Mouse (Mus musculus) stomach, adult 2 months (tissue): ENCODE data around the gene Inpp5e. TPM values are rescaled to one million over a fixed set of nuclear protein-coding genes. Genes with fewer than 3 reads are reported as not detected.

Source experiments
- polyA plus RNA-seq: library from polyadenylated mRNA; depleted of rRNA; stranded (reverse); fragments of >200 nt; gene quantifications from 2 replicates; pipeline ENCODE4 v1.2.3, GENCODE M21; 2012; rRNA removed

The Inpp5e gene
- 7.3 and 11.0 TPM in 2 replicates for polyA plus RNA-seq

GRCm38 (mm10) chr2:26408515-26409356 lies at the start of gene Inpp5e:
Inpp5e (minus strand) TSS chr2:26409203.

GRCm38 (mm10) chr2:26444946-26445665 lies 36.1 kb upstream of the Inpp5e start, which contains the start of gene Sec16a:
Sec16a (minus strand) TSS chr2:26445216.

DNA sequence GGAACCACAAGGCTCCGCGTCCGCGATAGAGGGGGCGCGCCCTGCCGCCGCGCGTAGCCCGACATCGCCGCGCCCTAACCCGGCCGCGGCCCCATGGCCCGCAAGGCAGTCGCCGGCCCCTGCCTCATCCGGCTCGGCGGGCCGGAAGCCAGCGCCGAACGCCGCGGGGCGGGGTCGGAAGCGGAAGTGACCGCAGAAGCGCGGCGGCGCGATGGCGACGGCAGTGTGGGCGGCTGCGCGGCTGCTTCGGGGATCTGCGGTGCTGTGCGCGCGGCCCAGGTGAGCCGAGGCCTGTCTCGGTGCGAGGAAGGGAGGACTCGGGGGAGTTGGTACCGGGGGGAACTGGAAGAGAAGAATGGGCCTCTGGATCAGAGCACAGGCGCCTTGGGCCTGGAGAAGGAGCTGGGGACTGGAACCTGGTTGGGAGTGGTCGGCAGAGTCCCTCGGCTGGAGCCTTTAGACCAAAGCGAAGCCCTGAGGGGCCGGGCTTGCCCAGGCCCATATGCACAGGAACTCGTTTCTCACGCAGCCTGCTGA lies 19.8 kb downstream of the Inpp5e start, which contains the start of the genes Entr1 and Pmpca:
Gene Entr1, minus strand, starts transcription at position 163 of the 537 bp plus-strand sequence.
Gene Pmpca, plus strand, starts transcription at position 186 of the 537 bp plus-strand sequence.

DNA sequence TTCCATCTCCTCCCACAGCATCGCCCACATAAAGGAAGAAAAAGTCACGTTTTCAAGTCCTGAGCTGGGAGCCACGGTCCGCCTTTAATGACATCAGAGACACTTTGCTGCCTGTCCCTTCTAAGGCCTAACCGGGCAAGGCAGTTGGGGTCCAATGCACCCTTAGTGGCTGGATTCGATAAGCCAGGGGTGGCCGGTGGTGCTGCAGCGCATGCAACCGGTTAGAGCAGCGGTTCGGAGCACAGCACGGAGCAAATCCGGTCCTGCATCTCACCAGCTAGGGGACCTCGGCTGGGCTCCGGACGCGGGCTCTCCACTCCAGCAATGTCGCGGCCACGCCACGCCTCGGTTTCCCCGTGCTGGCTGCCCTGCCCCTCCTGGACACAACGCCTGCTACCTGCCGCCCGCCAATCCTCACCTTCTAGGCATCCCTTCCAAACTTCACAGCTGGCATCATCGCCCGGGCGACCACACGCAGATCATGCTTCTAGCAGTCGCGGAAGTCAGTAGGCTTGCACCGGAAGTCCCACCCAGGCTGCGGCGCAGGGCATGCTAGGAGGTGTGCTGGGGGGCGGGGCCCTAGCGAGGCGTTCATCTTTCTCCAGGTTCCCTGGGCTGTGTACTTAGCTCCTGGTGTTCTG lies 28.8 kb downstream of the Inpp5e start, which contains the start of gene Snapc4:
Gene Snapc4, minus strand, starts transcription at position 523 of the 641 bp plus-strand sequence.

DNA sequence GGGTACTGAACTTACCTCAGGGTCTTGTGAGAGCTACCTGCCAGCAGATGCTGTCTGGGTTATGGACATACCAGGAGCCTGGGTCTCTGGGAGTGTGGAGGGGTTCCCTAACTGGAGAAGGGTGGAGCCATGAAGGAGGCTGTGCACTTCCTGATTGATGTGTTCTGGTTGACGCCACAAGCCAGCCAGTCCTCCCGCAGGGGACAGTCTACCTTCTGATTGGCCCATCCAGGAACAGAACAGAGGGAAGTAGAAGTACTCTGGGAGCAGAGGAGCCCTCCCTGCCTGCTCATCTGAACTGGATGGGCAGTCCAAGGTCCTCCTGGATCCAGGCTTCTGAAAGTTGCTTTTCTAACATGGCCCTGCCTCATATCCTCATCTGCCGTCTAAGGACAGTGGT lies 48.2 kb downstream of the Inpp5e start, which contains the start of gene Card9:
Gene Card9, minus strand, starts transcription at position 147 of the 400 bp plus-strand sequence.

DNA sequence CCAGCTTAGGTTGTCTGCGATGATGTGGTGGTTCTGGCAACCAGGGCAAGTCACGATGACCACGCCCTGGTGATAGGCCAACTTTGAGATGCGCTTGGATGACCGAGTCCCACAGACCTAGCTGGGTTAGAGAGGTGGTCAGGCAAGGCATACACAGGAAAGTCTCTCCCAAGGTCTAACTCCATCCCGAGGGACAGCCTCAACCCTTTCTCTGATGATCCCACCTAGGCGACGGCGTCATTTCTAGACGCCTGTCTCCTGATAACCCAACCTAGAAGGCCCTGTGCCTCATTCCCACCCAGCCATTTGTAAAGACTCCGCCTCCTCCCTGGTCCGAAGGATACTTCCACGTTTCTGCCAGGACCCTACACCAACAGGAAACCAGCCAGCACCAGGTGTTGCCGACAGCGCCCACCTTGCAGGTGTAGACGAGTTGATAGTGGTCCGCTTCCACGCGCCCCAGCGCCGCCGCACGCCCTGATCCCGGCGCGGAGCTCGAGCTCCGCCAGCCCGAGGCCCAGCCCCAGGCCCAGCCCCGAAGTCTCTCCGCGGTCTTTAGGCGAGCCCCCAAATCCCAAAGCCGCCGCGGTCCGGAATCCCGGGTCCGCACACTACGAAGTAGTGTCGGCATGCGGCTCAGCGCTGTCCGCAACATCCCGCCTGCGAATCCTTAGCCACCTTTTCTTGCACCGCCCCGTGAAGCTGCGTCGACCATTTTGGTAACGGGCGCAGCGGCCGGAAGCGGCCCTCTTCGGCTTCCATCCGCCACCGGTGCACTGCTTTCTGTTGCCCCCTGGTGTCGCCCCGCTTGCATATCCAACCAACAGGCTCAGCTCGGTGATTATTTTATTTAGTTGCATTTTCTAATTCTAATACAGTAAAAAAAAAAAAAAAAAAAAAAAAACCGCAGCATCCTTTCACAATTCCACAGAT lies 57.4 kb downstream of the Inpp5e start, which contains the start of gene Dnlz:
Gene Dnlz, minus strand, starts transcription at position 753 of the 933 bp plus-strand sequence.

Other genes starting within 250 kb of the Inpp5e start
- gene Lhx3, start 200.9 kb downstream of the Inpp5e start, polyA plus RNA-seq: 0.11 and 0.25 TPM in 2 replicates
- 7.0 and 9.2 TPM in 2 replicates for gene Qsox2, start 171.7 kb downstream of the Inpp5e start, polyA plus RNA-seq
- 0.48 and 0.97 TPM in 2 replicates for gene Ccdc187, start 114.6 kb downstream of the Inpp5e start, polyA plus RNA-seq
- gene Gpsm1, start 93.7 kb downstream of the Inpp5e start, polyA plus RNA-seq: 11.7 and 17.3 TPM in 2 replicates
- 15.0 and 20.4 TPM in 2 replicates for gene Dnlz, start 57.1 kb downstream of the Inpp5e start, polyA plus RNA-seq
- gene Card9, start 48.3 kb downstream of the Inpp5e start, polyA plus RNA-seq: 2.2 and 3.2 TPM in 2 replicates
- gene Snapc4, start 28.6 kb downstream of the Inpp5e start, polyA plus RNA-seq: 18.8 and 20.6 TPM in 2 replicates
- gene Entr1, start 19.9 kb downstream of the Inpp5e start, polyA plus RNA-seq: 29.6 and 29.9 TPM in 2 replicates
- 11.5 and 16.4 TPM in 2 replicates for gene Pmpca, start 19.9 kb downstream of the Inpp5e start, polyA plus RNA-seq
- gene Sec16a, start 36.0 kb upstream of the Inpp5e start, polyA plus RNA-seq: 37.5 and 46.3 TPM in 2 replicates
- 10.8 and 17.6 TPM in 2 replicates for gene Notch1, start 107.5 kb upstream of the Inpp5e start, polyA plus RNA-seq
- gene Egfl7, start 170.8 kb upstream of the Inpp5e start, polyA plus RNA-seq: 132 and 149 TPM in 2 replicates
- gene Gm20532, start 177.4 kb upstream of the Inpp5e start, polyA plus RNA-seq: not detected in 2 replicates
- gene Agpat2, start 195.2 kb upstream of the Inpp5e start, polyA plus RNA-seq: 99.1 and 128 TPM in 2 replicates
- gene Fam69b, start 219.3 kb upstream of the Inpp5e start, polyA plus RNA-seq: 8.1 and 11.9 TPM in 2 replicates